Mouse (Mus musculus) gastrocnemius, postnatal 14 days (tissue): Measurements from ENCODE around the gene BC004004. TPM values are rescaled to one million over a fixed set of nuclear protein-coding genes. Genes with fewer than 3 reads are reported as not detected.
"Not testable (repeated sequence)": the region's sequence is repeated elsewhere in the genome, so short reads cannot be mapped to it uniquely, and the experiment has no call there.

Source experiments
- DNase-seq: peaks from one replicate; pipeline ENCODE4 v3.0.0; 2021; ENCODE audit warnings: mixed read lengths
- intact Hi-C: fragments of 180-260 bp; cut with DNase I; formaldehyde crosslinking; loops from one replicate; pipeline ENCODE4 v1.15.1; 2025; ENCODE audit warnings: low total_unique reads
- long read RNA-seq, 2 experiments: library from polyadenylated mRNA; stranded (forward); transcript quantifications; one replicate each; pipeline ENCODE4 v2.0.0; 2021
- total RNA-seq, 2 experiments: library from RNA; stranded (reverse); gene quantifications; 2 replicates each; pipeline ENCODE4 v1.2.3; 2021

Gene BC004004
- total RNA-seq = 100 to 1,000 TPM; 115 TPM
- long read RNA-seq, experiment 1, full-length matches to known transcripts = 87 of 112 reads
- long read RNA-seq, experiment 1, partial matches to known transcripts = 2 of 112 reads
- long read RNA-seq, experiment 1, other reads (novel, unspliced or antisense) = 23 of 112 reads
- long read RNA-seq, experiment 2, full-length matches to known transcripts = 107 of 134 reads
- long read RNA-seq, experiment 2, partial matches to known transcripts = 2 of 134 reads
- long read RNA-seq, experiment 2, other reads (novel, unspliced or antisense) = 25 of 134 reads

- intact Hi-C loops = no loop called here
- peak; percentile 97 for DNase-seq
Measured at GRCm38 (mm10) chr17:29268682-29269348, at the start of gene BC004004. TSS of gene BC004004 (plus strand) at chr17:29268788.

- no peak for DNase-seq
- intact Hi-C loops = no loop called here
Measured at GRCm38 (mm10) chr17:29220631-29221030, 48.0 kb upstream of the BC004004 start.

GRCm38 (mm10) chr17:29231109-29231508 lies 37.5 kb upstream of the BC004004 start:
- DNase-seq = no peak
- intact Hi-C loops = no loop called here

- DNase-seq = no peak
- intact Hi-C loops = no loop called here
Measured at GRCm38 (mm10) chr17:29236111-29236510, 32.5 kb upstream of the BC004004 start.

- intact Hi-C loops = no loop called here
- no peak for DNase-seq
Measured at GRCm38 (mm10) chr17:29237267-29237771, 31.3 kb upstream of the BC004004 start.

GRCm38 (mm10) chr17:29237772-29238420 lies 30.7 kb upstream of the BC004004 start, which contains the start of gene Cpne5:
TSS of gene Cpne5 (minus strand) at chr17:29238167.
- no peak for DNase-seq
- intact Hi-C loops = no loop called here

- peak; percentile 37 for DNase-seq
- intact Hi-C loops = no loop called here
Measured at GRCm38 (mm10) chr17:29238421-29238945, 30.1 kb upstream of the BC004004 start.

GRCm38 (mm10) chr17:29244912-29245311 lies 23.7 kb upstream of the BC004004 start:
- no peak for DNase-seq
- intact Hi-C loops = loop anchor here (10.0 kb wide), 1 partner anchor 200 kb away; no protein-coding TSS in a partner anchor

GRCm38 (mm10) chr17:29245725-29246124 lies 22.9 kb upstream of the BC004004 start:
- no peak for DNase-seq
- intact Hi-C loops = loop anchor here (2.0 to 10.0 kb wide), 2 partner anchors 69 to 201 kb away; no protein-coding TSS in a partner anchor

GRCm38 (mm10) chr17:29246602-29247001 lies 22.0 kb upstream of the BC004004 start:
- DNase-seq = no peak
- intact Hi-C loops = loop anchor here (2.0 to 10.0 kb wide), 2 partner anchors 70 to 202 kb away; no protein-coding TSS in a partner anchor

GRCm38 (mm10) chr17:29247881-29248280 lies 20.7 kb upstream of the BC004004 start:
- intact Hi-C loops = loop anchor here (2.0 to 10.0 kb wide), 2 partner anchors 71 to 203 kb away; no protein-coding TSS in a partner anchor
- no peak for DNase-seq

GRCm38 (mm10) chr17:29249512-29249911 lies 19.1 kb upstream of the BC004004 start:
- intact Hi-C loops = loop anchor here (10.0 kb wide), 1 partner anchor 205 kb away; no protein-coding TSS in a partner anchor
- peak; percentile 55 for DNase-seq

- intact Hi-C loops, DNase-seq: not testable (repeated sequence)
Measured at GRCm38 (mm10) chr17:29251006-29251405, 17.6 kb upstream of the BC004004 start.

GRCm38 (mm10) chr17:29251608-29252390 lies 16.8 kb upstream of the BC004004 start:
- intact Hi-C loops = no loop called here
- DNase-seq = peak; percentile 65

GRCm38 (mm10) chr17:29253236-29253635 lies 15.4 kb upstream of the BC004004 start:
- intact Hi-C loops = no loop called here
- DNase-seq = no peak

GRCm38 (mm10) chr17:29253684-29254083 lies 14.9 kb upstream of the BC004004 start:
- intact Hi-C loops = no loop called here
- no peak for DNase-seq

- DNase-seq, intact Hi-C loops: not testable (repeated sequence)
Measured at GRCm38 (mm10) chr17:29254784-29255183, 13.8 kb upstream of the BC004004 start.

- intact Hi-C loops = no loop called here
Measured at GRCm38 (mm10) chr17:29256507-29256906, 12.1 kb upstream of the BC004004 start.

GRCm38 (mm10) chr17:29257001-29257511 lies 11.5 kb upstream of the BC004004 start:
- DNase-seq = no peak
- intact Hi-C loops = no loop called here

More at GRCm38 (mm10) chr17:29256507-29256906, 12.1 kb upstream of the BC004004 start:
- no peak for DNase-seq
